Mouse (Mus musculus) ES-E14 (cell line): Measurements from ENCODE around the gene Tead1. TPM values are rescaled to one million over a fixed set of nuclear protein-coding genes. Genes with fewer than 3 reads are reported as not detected.

Experiments
- DNase-seq: peaks from one replicate; pipeline ENCODE4 v3.0.0-alpha.2; 2013; ENCODE audit warnings: low read depth, low spot score
- H3K27ac ChIP-seq: 2 replicates; pipeline ENCODE4 v1.5.1; 2012; ENCODE audit warnings: low read depth, mild to moderate bottlenecking, low read length, moderate library complexity, mixed read lengths; ENCODE audit not compliant: poor library complexity, insufficient read depth, severe bottlenecking
- H3K36me3 ChIP-seq: 2 replicates; pipeline ENCODE4 v1.6.1; 2012; ENCODE audit warnings: mild to moderate bottlenecking, low read length, moderate library complexity, mixed read lengths; ENCODE audit not compliant: control insufficient read depth, poor library complexity, insufficient read depth, severe bottlenecking
- H3K4me1 ChIP-seq, 2 experiments: fragments of 150-350 bp in 1 of 2; sonication (generic) in 1 of 2; 2 replicates each; pipeline ENCODE4 v1.6.1; 2012; ENCODE audit warnings: low read length in 2 of 2, mild to moderate bottlenecking in 1 of 2, mixed read lengths in 1 of 2; ENCODE audit not compliant: control insufficient read depth in 2 of 2, insufficient read depth in 2 of 2, poor library complexity in 1 of 2
- H3K4me3 ChIP-seq, 2 experiments: fragments of 150-350 bp in 1 of 2; sonication (generic) in 1 of 2; 2 replicates each; pipeline ENCODE4 v1.5.1; 2012; ENCODE audit warnings: low read length in 2 of 2, low read depth in 1 of 2, mild to moderate bottlenecking in 1 of 2, mixed read lengths in 1 of 2; ENCODE audit not compliant: insufficient read depth in 1 of 2, poor library complexity in 1 of 2, severe bottlenecking in 1 of 2
- H3K9ac ChIP-seq: 2 replicates; pipeline ENCODE4 v1.6.1; 2012; ENCODE audit warnings: low read depth, mild to moderate bottlenecking, low read length, mixed read lengths; ENCODE audit not compliant: poor library complexity, insufficient read depth, severe bottlenecking
- H3K9me3 ChIP-seq: fragments of 150-350 bp; sonication (generic); 2 replicates; pipeline ENCODE4 v1.6.1; 2012; ENCODE audit warnings: low read depth, mild to moderate bottlenecking, low read length; ENCODE audit not compliant: control insufficient read depth, insufficient read depth
- CHD2 ChIP-seq: IDR thresholded peaks from 2 replicates; pipeline ENCODE4 v1.6.1; 2014; ENCODE audit warnings: mild to moderate bottlenecking, low read depth, low read length, inconsistent platforms
- HCFC1 ChIP-seq: IDR thresholded peaks from 2 replicates; pipeline ENCODE4 v1.6.1; 2012; ENCODE audit warnings: low read length, inconsistent platforms, borderline replicate concordance; ENCODE audit not compliant: insufficient read depth
- MAFK ChIP-seq: IDR thresholded peaks from 2 replicates; pipeline ENCODE4 v1.6.1; 2014; ENCODE audit warnings: mild to moderate bottlenecking, low read depth, low read length, inconsistent platforms; ENCODE audit not compliant: insufficient read depth
- ZC3H11A ChIP-seq: IDR thresholded peaks from 2 replicates; pipeline ENCODE4 v1.6.1; 2012; ENCODE audit warnings: low read depth, mild to moderate bottlenecking, inconsistent platforms, low read length, borderline replicate concordance
- ZNF384 ChIP-seq: IDR thresholded peaks from 2 replicates; pipeline ENCODE4 v1.6.1; 2012; ENCODE audit warnings: low read depth, low read length, inconsistent platforms
- in situ Hi-C, 2 experiments: fragments of 600-800 bp; cut with MboI; formaldehyde crosslinking; loops; one replicate each; pipeline ENCODE4 v1.15.1; 2025; ENCODE audit warnings: low sequenced_read_pairs in 2 of 2, inconsistent platforms in 1 of 2; ENCODE audit not compliant: unreplicated experiment in 2 of 2
- total RNA-seq: library from RNA; depleted of rRNA; stranded (reverse); fragments of 300-350 nt; gene quantifications from 2 replicates; pipeline ENCODE4 v1.2.3, GENCODE M21; 2012

The Tead1 gene
- total RNA-seq, 1 experiment, result 90.5 TPM

DNA sequence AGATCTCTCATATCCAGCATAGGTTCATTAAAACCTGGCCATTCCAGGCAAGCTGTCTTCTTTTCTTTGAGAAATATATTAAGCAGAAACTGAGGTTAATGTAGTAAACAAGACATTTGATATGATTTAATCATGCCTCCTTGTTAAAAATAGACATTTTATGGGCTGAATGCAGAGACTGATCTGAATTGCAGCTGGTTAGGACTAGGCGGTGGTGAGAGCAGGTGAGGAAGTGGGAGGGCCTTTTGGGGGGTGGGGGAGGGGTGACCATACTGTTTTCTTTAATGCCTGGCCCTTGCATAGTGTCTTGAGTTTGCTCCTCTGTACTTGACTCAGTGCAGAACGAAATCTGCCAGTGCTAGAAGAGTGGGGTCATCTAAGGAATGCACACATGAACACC lies 111.2 kb downstream of the Tead1 start:
- DNase-seq, result no peak
- H3K9ac ChIP-seq, result no peak overlapping the region
- TF ChIP-seq MAFK (no peak), ZC3H11A (no peak), CHD2 (no peak), HCFC1 (no peak), ZNF384 (no peak)
- peaks cover 0 to 37% of the 10 kb centered on the region in 2 experiments; a peak in 2 of 4 replicates for H3K4me1 ChIP-seq
- H3K36me3 ChIP-seq, result peaks cover 3% of the 10 kb centered on the region; the same call in 1 of the 2 replicates
- no peak overlapping the region for H3K27ac ChIP-seq
- no peak overlapping the region for H3K4me3 ChIP-seq
- no peaks in the 10 kb centered on the region for H3K9me3 ChIP-seq
- in situ Hi-C loops, result no loop called here

DNA sequence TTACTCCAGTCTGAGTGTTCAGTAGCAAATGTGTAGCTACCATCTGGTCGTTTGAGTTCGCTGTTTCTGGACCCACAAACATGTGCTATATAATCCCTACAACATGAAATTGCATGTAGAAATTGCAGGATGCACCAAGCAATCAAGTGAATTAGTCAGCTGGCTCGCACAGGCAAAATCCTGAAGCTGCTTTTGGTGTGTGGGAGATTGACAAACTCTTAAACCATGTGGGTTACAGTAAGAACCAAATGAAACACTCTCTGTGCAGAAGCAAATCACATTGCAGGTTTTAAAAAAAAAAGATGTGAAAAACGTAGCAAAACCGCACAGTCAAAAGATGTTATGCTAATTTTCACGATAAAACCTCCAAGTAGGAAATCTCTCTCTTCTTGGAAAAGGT lies 113.6 kb downstream of the Tead1 start:
- TF ChIP-seq CHD2 (no peak), ZC3H11A (no peak), HCFC1 (no peak), MAFK (no peak), ZNF384 (no peak)
- Histone ChIP-seq H3K4me3 (no peak overlapping the region), H3K36me3 (peaks cover 6% of the 10 kb centered on the region; the same call in 1 of the 2 replicates), H3K9me3 (no peaks in the 10 kb centered on the region), H3K4me1 (peaks cover 0 to 31% of the 10 kb centered on the region in 2 experiments; a peak in 1 of 4 replicates), H3K9ac (no peak overlapping the region), H3K27ac (no peak overlapping the region)
- DNase-seq, result no peak
- in situ Hi-C loops, result no loop called here

DNA sequence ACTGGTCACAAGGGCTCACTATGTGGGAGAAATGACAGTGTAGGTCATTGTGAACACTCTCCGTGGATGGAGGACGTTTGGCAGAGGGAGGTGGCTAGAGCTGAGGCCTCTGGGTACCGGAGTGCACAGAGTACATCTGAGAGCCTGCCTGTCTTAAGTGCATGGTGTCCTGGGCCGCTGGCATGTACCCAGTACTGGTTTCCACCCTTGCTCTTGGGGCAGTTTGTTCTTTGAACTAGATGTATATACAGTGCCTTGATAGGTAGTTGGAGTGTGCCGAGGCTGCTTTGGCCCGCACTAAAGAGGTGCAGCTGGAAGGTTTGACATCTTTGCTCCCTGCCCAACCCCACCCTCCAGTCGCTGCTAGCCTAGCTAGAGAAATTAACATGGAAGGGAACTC lies 114.8 kb downstream of the Tead1 start:
- H3K9ac ChIP-seq, result no peak overlapping the region
- no peak for DNase-seq
- H3K36me3 ChIP-seq, result peaks cover 6% of the 10 kb centered on the region; the same call in 1 of the 2 replicates
- in situ Hi-C loops, result no loop called here
- H3K4me3 ChIP-seq, result no peak overlapping the region
- peaks cover 0 to 22% of the 10 kb centered on the region in 2 experiments; a peak in 1 of 4 replicates for H3K4me1 ChIP-seq
- H3K27ac ChIP-seq, result no peak overlapping the region
- H3K9me3 ChIP-seq, result no peaks in the 10 kb centered on the region
- TF ChIP-seq ZC3H11A (no peak), ZNF384 (no peak), CHD2 (no peak), MAFK (no peak), HCFC1 (no peak)

DNA sequence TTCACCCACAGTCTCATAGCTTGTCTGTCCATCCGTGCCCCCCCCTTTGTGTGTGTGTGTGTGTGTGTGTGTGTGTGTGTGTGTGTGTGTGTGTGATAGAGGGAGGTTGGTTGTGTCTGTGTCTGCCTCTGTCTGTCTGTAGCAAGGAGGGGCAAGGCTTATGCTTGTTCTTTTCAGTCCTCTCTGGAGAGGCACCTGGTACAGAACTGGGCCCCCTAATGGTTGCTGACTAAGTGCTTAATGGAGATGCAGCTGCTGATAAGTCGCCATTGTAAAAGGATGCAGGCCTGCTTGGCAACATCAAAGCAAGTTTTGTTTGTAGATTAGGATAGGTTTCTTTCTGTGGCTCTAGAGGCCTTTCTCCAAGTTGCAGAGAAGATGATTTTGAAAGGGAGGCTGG lies 115.4 kb downstream of the Tead1 start:
- TF ChIP-seq ZC3H11A (no peak), MAFK (no peak), HCFC1 (no peak), CHD2 (no peak), ZNF384 (no peak)
- no peak overlapping the region for H3K9ac ChIP-seq
- DNase-seq, result no peak
- in situ Hi-C loops, result no loop called here
- H3K36me3 ChIP-seq, result peaks cover 6% of the 10 kb centered on the region; the same call in 1 of the 2 replicates
- H3K9me3 ChIP-seq, result no peaks in the 10 kb centered on the region
- no peak overlapping the region for H3K27ac ChIP-seq
- no peak overlapping the region for H3K4me3 ChIP-seq
- peaks cover 0 to 19% of the 10 kb centered on the region in 2 experiments; a peak in 1 of 4 replicates for H3K4me1 ChIP-seq
